Mouse (Mus musculus): Measurements from ENCODE around the gene Gm20388. TPM values are rescaled to one million over a fixed set of nuclear protein-coding genes. Genes with fewer than 3 reads are reported as not detected.

Gm20388 gene
- polyA plus RNA-seq, 1 experiment from 2014 or later = not detected

DNA sequence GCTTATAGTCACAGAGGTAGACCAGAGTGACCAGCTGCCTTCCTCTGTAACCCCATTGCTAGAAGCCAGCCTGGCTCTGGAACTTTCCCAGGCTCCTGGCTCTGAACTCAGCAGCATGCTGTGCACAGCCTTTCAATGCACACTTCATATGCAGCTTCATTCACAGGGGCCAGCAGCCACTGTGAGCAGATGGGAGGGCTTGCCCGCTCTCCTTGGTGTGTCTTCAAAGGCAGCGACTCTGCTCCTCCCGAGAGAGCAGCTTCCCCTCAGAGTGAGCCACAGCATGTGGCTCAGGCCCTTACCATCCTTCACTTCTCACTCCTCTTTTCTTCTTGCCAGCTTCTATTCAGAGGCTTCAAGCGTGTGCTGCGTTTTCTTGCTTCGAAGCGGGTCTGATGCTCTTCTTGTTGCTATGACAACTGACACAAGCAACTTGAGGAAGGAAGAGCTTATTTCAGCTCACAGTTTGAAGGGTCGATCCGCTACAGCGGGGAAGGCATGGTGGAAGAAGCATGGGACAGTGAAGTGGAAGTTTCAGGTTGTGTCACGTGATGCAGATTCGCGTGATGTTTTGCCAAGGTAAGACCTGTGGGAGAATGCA, 4293.5 kb downstream of the Gm20388 start:
- Histone ChIP-seq H3K9me3 (ENCODE audit: control insufficient read depth) (no peaks in the 10 kb centered on the region), H3K4me3 (ENCODE audit: low read depth, low read length) (no peak overlapping the region), H3K27me3 (replicated peaks; ENCODE audit: control insufficient read depth, insufficient read depth, low read length) (no peaks in the 10 kb centered on the region), H3K4me1 (replicated peaks; ENCODE audit: control insufficient read depth, insufficient read depth, low read length) (no peaks in the 10 kb centered on the region), H3K27ac (ENCODE audit: low read depth, low read length) (no peak overlapping the region), H3K36me3 (ENCODE audit: control insufficient read depth, insufficient read depth) (no peaks in the 10 kb centered on the region), H3K9ac (ENCODE audit: low read depth, low read length) (no peak overlapping the region), H3K4me2 (replicated peaks; ENCODE audit: low read depth) (no peak overlapping the region)
- ATAC-seq = no peak
- WGBS = 90% methylated on average over 13 of the region's 13 CpGs
- TF ChIP-seq CTCF (IDR thresholded peaks at IDR 0.05; ENCODE audit: low read depth) = no peak

DNA sequence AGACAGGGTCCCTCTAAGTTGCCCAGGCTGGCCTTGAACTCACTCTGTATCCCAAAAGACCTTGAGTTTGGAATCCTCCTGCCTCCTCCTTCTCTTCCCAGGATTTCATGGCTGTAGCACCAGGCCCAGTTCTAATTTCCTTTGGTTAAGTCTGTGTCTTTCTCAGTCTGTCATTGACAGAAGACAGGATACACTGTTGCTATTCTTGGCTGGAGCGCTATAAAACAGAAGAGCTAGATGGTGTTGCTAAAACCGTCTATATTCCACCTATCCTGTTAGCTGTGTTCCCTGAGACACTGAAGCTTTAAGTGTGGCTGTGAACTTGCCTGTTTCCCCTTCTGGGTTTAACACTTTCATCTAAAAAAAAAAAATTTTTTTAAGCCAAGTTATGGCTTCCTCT, 4301.5 kb downstream of the Gm20388 start:
- Histone ChIP-seq H3K36me3 (ENCODE audit: control insufficient read depth, insufficient read depth) (no peaks in the 10 kb centered on the region), H3K27me3 (replicated peaks; ENCODE audit: control insufficient read depth, insufficient read depth, low read length) (no peaks in the 10 kb centered on the region), H3K9ac (ENCODE audit: low read depth, low read length) (no peak overlapping the region), H3K9me3 (ENCODE audit: control insufficient read depth) (no peaks in the 10 kb centered on the region), H3K4me1 (replicated peaks; ENCODE audit: control insufficient read depth, insufficient read depth, low read length) (no peaks in the 10 kb centered on the region), H3K4me3 (ENCODE audit: low read depth, low read length) (no peak overlapping the region), H3K4me2 (replicated peaks; ENCODE audit: low read depth) (no peak overlapping the region), H3K27ac (ENCODE audit: low read depth, low read length) (no peak overlapping the region)
- TF ChIP-seq CTCF (IDR thresholded peaks at IDR 0.05; ENCODE audit: low read depth) = no peak
- WGBS = 49% methylated on average over 2 of the region's 2 CpGs
- ATAC-seq = no peak

DNA sequence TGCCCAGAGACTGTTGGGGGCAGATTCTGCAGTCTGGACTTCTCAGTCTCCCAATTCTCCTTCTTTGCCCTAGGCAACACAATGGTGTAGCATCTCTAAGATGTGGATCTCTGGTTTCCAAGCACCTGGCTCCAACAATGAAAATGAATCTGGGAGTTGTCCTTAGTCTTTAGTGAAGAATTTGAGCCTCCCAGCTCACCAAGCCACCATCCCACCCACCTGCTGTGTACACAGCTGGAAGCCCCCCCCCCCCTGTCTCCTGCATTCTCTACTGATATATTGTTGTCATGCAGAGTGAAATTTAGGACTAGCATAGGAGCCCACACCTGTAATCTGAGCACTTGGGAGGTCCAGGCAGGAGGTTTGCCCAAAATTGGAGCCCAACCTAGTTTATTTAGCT, 4306.3 kb downstream of the Gm20388 start:
- H3K4me2 ChIP-seq (replicated peaks; ENCODE audit: low read depth) = no peak overlapping the region
- H3K36me3 ChIP-seq (ENCODE audit: control insufficient read depth, insufficient read depth) = no peaks in the 10 kb centered on the region
- no peak overlapping the region for H3K4me3 ChIP-seq (ENCODE audit: low read depth, low read length)
- H3K9me3 ChIP-seq (ENCODE audit: control insufficient read depth) = no peaks in the 10 kb centered on the region
- no peak for TF ChIP-seq CTCF (IDR thresholded peaks at IDR 0.05; ENCODE audit: low read depth)
- no peak for ATAC-seq
- no peak overlapping the region for H3K27ac ChIP-seq (ENCODE audit: low read depth, low read length)
- H3K4me1 ChIP-seq (replicated peaks; ENCODE audit: control insufficient read depth, insufficient read depth, low read length) = no peaks in the 10 kb centered on the region
- no peaks in the 10 kb centered on the region for H3K27me3 ChIP-seq (replicated peaks; ENCODE audit: control insufficient read depth, insufficient read depth, low read length)
- H3K9ac ChIP-seq (ENCODE audit: low read depth, low read length) = no peak overlapping the region

DNA sequence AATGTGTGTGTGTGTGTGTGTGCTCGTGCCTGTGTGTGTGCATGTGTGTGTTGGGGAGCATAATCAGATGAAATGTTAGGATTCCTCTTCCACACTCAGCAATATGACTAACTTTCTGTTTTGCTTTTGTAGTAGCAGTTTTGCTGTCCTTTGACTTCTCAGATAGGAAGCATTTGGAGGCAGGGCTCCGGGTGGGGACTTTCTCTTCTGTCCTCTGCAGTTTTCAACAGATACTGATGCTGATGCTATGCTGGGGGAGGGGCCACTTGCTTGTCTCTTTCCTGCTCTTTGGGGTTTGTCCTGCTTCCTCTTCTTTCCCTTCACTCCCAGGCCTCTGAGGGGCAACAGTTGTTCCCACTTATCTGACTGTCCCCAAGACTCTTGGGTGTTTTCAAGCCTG, 4319.2 kb downstream of the Gm20388 start:
- Histone ChIP-seq H3K27me3 (replicated peaks; ENCODE audit: control insufficient read depth, insufficient read depth, low read length) (no peaks in the 10 kb centered on the region), H3K27ac (ENCODE audit: low read depth, low read length) (no peak overlapping the region)

DNA sequence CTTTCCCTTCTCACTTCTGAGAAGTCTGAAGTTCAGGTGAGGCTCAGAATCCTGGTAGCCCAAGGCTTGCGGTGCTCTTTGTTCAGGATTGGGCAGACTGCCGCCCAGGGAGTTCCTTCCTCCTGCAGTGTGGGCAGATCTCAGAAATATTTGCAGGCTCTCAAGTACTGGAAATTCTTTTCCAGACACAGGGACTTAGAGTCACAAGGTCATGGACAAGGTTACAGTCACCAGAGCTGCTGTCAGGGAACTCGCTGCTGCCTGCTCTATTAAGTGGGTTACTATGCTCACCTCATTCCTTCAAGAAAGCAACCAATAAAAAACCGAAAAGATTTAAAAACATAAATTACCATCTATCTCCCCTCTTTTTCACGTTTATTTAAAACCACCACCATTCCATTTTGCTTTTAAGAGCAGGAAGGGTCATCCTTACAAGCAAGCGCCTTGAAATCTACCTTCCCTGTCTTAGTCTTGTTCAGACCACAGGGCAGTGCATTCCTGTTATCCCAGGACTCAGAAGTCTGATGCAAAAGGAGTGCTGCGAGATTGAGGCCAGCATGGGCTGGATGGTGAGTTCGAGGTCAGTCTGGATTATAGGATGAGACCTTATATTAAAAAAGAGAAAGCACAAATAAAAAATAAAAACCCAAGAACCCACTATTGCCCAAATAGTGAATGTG, 4320.0 kb downstream of the Gm20388 start:
- no peak for TF ChIP-seq CTCF (IDR thresholded peaks at IDR 0.05; ENCODE audit: low read depth)
- Histone ChIP-seq H3K9ac (ENCODE audit: low read depth, low read length) (no peak overlapping the region), H3K9me3 (ENCODE audit: control insufficient read depth) (no peaks in the 10 kb centered on the region), H3K4me1 (replicated peaks; ENCODE audit: control insufficient read depth, insufficient read depth, low read length) (no peaks in the 10 kb centered on the region), H3K27me3 (replicated peaks; ENCODE audit: control insufficient read depth, insufficient read depth, low read length) (no peaks in the 10 kb centered on the region), H3K4me2 (replicated peaks; ENCODE audit: low read depth) (peak overlapping the region; percentile 74), H3K27ac (ENCODE audit: low read depth, low read length) (no peak overlapping the region), H3K4me3 (ENCODE audit: low read depth, low read length) (peak overlapping the region; percentile 81), H3K36me3 (ENCODE audit: control insufficient read depth, insufficient read depth) (no peaks in the 10 kb centered on the region)
- ATAC-seq = no peak
- WGBS = 56% methylated on average over 8 of the region's 8 CpGs

More for the DNA sequence above, 4319.2 kb downstream of the Gm20388 start:
- H3K4me1 ChIP-seq (replicated peaks; ENCODE audit: control insufficient read depth, insufficient read depth, low read length) = no peaks in the 10 kb centered on the region
- H3K9me3 ChIP-seq (ENCODE audit: control insufficient read depth) = no peaks in the 10 kb centered on the region
- no peaks in the 10 kb centered on the region for H3K36me3 ChIP-seq (ENCODE audit: control insufficient read depth, insufficient read depth)
- no peak for TF ChIP-seq CTCF (IDR thresholded peaks at IDR 0.05; ENCODE audit: low read depth)
- no peak overlapping the region for H3K9ac ChIP-seq (ENCODE audit: low read depth, low read length)
- H3K4me2 ChIP-seq (replicated peaks; ENCODE audit: low read depth) = no peak overlapping the region
- WGBS = 42% methylated on average over 2 of the region's 2 CpGs
- H3K4me3 ChIP-seq (ENCODE audit: low read depth, low read length) = no peak overlapping the region
- ATAC-seq = no peak

DNA sequence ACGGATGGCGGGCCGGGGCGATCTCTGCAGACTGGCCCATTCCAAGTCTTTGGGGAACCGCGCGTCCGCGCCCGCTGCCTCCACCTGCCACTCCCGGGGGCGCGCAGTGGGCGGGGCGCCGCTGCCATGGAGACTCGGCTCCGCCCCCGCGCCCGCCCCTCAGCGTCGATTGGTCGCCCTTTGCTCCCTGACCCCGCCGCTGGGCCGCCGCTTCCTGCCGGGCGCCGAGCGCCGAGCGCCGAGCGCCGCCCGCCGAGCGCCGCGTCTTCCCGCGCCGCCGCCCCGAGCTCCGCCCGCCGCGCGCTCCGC, 4320.5 kb downstream of the Gm20388 start, which contains the start of gene Galnt2:
Gene Galnt2, plus strand, starts transcription at position 216 of the 309 bp plus-strand sequence.
- no peaks in the 10 kb centered on the region for H3K4me1 ChIP-seq (replicated peaks; ENCODE audit: control insufficient read depth, insufficient read depth, low read length)
- H3K9ac ChIP-seq (ENCODE audit: low read depth, low read length) = peak within 1 kb of the TSS; percentile 79
- ATAC-seq = peak; percentile 85
- peak within 1 kb of the TSS; percentile 74 for H3K4me2 ChIP-seq (replicated peaks; ENCODE audit: low read depth)
- H3K27ac ChIP-seq (ENCODE audit: low read depth, low read length) = peak within 1 kb of the TSS; percentile 78
- H3K36me3 ChIP-seq (ENCODE audit: control insufficient read depth, insufficient read depth) = no peaks in the 10 kb centered on the region
- 1% methylated on average over 44 of the region's 53 CpGs for WGBS
- peak within 1 kb of the TSS; percentile 81 for H3K4me3 ChIP-seq (ENCODE audit: low read depth, low read length)
- no peaks in the 10 kb centered on the region for H3K27me3 ChIP-seq (replicated peaks; ENCODE audit: control insufficient read depth, insufficient read depth, low read length)
- no peaks in the 10 kb centered on the region for H3K9me3 ChIP-seq (ENCODE audit: control insufficient read depth)
- TF ChIP-seq CTCF (IDR thresholded peaks at IDR 0.05; ENCODE audit: low read depth) = no peak
